Mouse (Mus musculus) midbrain, embryonic 14.5 days (tissue): ENCODE results near the gene Izumo4. TPM values are rescaled to one million over a fixed set of nuclear protein-coding genes. Genes with fewer than 3 reads are reported as not detected.

Experiments
- ATAC-seq: fragments of 200-750 bp; cut with Nextera tagmentation; 2 replicates; pipeline ENCODE4 v1.8.0; 2017; ENCODE audit warnings: moderate number of reproducible peaks, moderate library complexity; ENCODE audit not compliant: low FRiP score, low TSS enrichment
- DNase-seq: peaks from one replicate; pipeline ENCODE4 v3.0.0-alpha.2; 2015
- H3K27ac ChIP-seq: fragments of 300-500 bp; sonication (generic); replicated peaks from 2 replicates; pipeline ENCODE4 v1.5.1; 2014; ENCODE audit warnings: mild to moderate bottlenecking, low read depth, low read length, moderate library complexity
- H3K27me3 ChIP-seq: fragments of 300-500 bp; sonication (generic); 2 replicates; pipeline ENCODE4 v1.6.1; 2014; ENCODE audit warnings: low read length, control low read depth, mixed read lengths; ENCODE audit not compliant: control insufficient read depth, insufficient read depth
- H3K36me3 ChIP-seq: fragments of 300-500 bp; sonication (generic); 2 replicates; pipeline ENCODE4 v1.6.1; 2014; ENCODE audit warnings: low read length, control low read depth; ENCODE audit not compliant: control insufficient read depth, insufficient read depth
- H3K4me1 ChIP-seq: fragments of 300-500 bp; sonication (generic); 2 replicates; pipeline ENCODE4 v1.6.1; 2014; ENCODE audit warnings: mild to moderate bottlenecking, antibody characterized with exemption, low read length, control low read depth; ENCODE audit not compliant: control insufficient read depth, insufficient read depth
- H3K4me2 ChIP-seq: fragments of 300-500 bp; sonication (generic); 2 replicates; pipeline ENCODE4 v1.6.1; 2014; ENCODE audit warnings: mild to moderate bottlenecking, low read length, moderate library complexity
- H3K4me3 ChIP-seq: fragments of 300-500 bp; sonication (generic); replicated peaks from 2 replicates; pipeline ENCODE4 v1.5.1; 2014; ENCODE audit warnings: low read depth, low read length
- H3K9ac ChIP-seq: fragments of 300-500 bp; sonication (generic); replicated peaks from 2 replicates; pipeline ENCODE4 v1.6.1; 2014; ENCODE audit warnings: mild to moderate bottlenecking, low read length, moderate library complexity
- H3K9me3 ChIP-seq: fragments of 300-500 bp; sonication (generic); 2 replicates; pipeline ENCODE4 v1.6.1; 2016; ENCODE audit warnings: low read length, control low read depth, mixed read lengths; ENCODE audit not compliant: control insufficient read depth
- WGBS: fragments of 180-500 bp; shearing (Covaris S2); extraction: QIAGEN DNeasy Blood & Tissue Kit; methylation state at CpG from one replicate; pipeline ENCODE4 v1.1.7; 2014; 5-methylcytosine and 5-hydroxymethylcytosine counted together
- polyA plus RNA-seq: library from polyadenylated mRNA; unstranded; fragments of >200 nt; fragmentation: Nextera tagmentation; extraction: Ambion mirVana; gene quantifications from 2 replicates; pipeline ENCODE4 v1.2.1, GENCODE M21; 2014

Izumo4 gene
- polyA plus RNA-seq, 1 experiment from 2014 or later = 22.4 TPM

GRCm38 (mm10) chr10:80705479-80705878, 3.5 kb downstream of the Izumo4 start:
- H3K9me3 ChIP-seq = no peaks in the 10 kb centered on the region
- no peak overlapping the region for H3K27ac ChIP-seq
- WGBS = 81% methylated on average over 3 of the region's 3 CpGs
- no peak overlapping the region for H3K4me2 ChIP-seq
- no peak overlapping the region for H3K9ac ChIP-seq
- ATAC-seq = no peak
- no peaks in the 10 kb centered on the region for H3K27me3 ChIP-seq
- no peak for DNase-seq
- H3K4me1 ChIP-seq = peaks cover 24% of the 10 kb centered on the region
- no peak overlapping the region for H3K4me3 ChIP-seq
- peaks cover 54% of the 10 kb centered on the region for H3K36me3 ChIP-seq

- Histone ChIP-seq H3K9me3 (no peaks in the 10 kb centered on the region), H3K4me1 (no peaks in the 10 kb centered on the region), H3K27me3 (no peaks in the 10 kb centered on the region), H3K9ac (no peak overlapping the region), H3K36me3 (peaks cover 100% of the 10 kb centered on the region), H3K4me3 (no peak overlapping the region), H3K4me2 (no peak overlapping the region), H3K27ac (no peak overlapping the region)
- DNase-seq (no peak), ATAC-seq (no peak)
- 89% methylated on average over 3 of the region's 3 CpGs for WGBS
Observed at GRCm38 (mm10) chr10:80710834-80711233, 8.8 kb downstream of the Izumo4 start.

DNA sequence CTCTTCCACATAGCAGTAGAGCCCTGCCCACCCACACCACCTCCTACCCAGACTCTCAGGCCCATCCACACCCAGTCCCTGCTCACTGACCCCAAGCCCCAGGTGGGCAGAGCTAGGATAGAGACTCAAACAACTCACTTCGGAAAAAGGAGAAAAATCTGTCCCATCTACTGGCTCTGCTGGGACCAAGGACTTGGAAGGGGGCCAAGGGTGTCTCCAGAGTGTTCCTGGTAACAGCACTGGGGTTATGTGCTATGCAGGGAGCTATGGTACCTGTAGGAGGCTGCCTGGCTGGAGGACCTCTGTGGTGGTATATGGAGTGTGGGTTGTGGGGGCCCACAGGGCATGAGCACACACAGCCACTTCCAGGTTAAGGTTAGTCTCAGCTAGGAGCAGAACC, 15.3 kb downstream of the Izumo4 start:
- H3K4me1 ChIP-seq = no peaks in the 10 kb centered on the region
- H3K27ac ChIP-seq = no peak overlapping the region
- no peaks in the 10 kb centered on the region for H3K9me3 ChIP-seq
- H3K4me3 ChIP-seq = no peak overlapping the region
- 88% methylated on average over 1 of the region's 1 CpGs for WGBS
- ATAC-seq (no peak), DNase-seq (no peak)
- no peak overlapping the region for H3K4me2 ChIP-seq
- H3K9ac ChIP-seq = no peak overlapping the region
- no peaks in the 10 kb centered on the region for H3K27me3 ChIP-seq
- H3K36me3 ChIP-seq = peaks cover 98% of the 10 kb centered on the region

DNA sequence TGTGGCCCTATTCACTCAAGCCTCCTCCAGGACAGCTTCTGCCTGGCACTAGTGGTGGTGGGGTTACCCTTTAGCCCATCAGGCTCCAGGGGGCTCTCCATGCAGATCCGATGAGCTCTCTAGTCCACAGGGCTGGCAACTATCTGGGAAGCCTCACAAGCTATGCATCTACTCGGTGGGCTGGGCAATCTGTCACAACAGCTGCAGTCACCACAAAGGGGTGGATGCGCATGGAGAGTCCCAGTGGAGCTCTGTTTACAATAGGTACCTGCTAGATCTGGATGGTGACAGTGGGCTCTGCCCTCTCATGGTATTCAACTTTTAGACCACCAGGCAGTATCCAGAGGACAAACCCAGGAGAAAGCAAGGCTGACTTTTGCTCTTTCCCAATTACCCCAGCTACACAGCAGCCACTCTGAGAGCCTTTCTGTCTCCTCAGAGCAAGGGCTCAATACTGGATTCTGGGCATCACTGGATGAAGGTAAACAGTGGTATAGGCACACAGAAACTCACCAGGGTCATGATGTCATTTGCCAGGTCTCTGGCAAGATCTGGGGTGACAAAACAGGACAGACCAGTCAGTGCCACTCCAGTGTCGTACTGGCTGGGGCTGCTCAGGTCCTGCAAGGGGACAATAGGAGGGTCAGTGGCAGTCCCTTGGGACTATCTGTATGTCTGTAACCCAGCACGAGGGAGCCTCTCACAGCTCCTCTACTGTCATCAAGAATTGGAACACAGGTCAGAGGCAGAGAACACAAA, 25.6 kb downstream of the Izumo4 start:
- ATAC-seq = no peak
- Histone ChIP-seq H3K36me3 (peaks cover 95% of the 10 kb centered on the region), H3K4me2 (no peak overlapping the region), H3K9ac (no peak overlapping the region), H3K27ac (no peak overlapping the region), H3K27me3 (no peaks in the 10 kb centered on the region), H3K4me1 (no peaks in the 10 kb centered on the region), H3K9me3 (no peaks in the 10 kb centered on the region), H3K4me3 (no peak overlapping the region)
- 89% methylated on average over 5 of the region's 5 CpGs for WGBS
- no peak for DNase-seq

GRCm38 (mm10) chr10:80732611-80733101, 30.7 kb downstream of the Izumo4 start:
- no peaks in the 10 kb centered on the region for H3K27me3 ChIP-seq
- H3K4me1 ChIP-seq = no peaks in the 10 kb centered on the region
- H3K9me3 ChIP-seq = no peaks in the 10 kb centered on the region
- no peak overlapping the region for H3K27ac ChIP-seq
- peaks cover 67% of the 10 kb centered on the region for H3K36me3 ChIP-seq
- DNase-seq = no peak
- no peak overlapping the region for H3K4me3 ChIP-seq
- H3K4me2 ChIP-seq = no peak overlapping the region
- WGBS = 96% methylated on average over 6 of the region's 6 CpGs
- no peak overlapping the region for H3K9ac ChIP-seq
- no peak for ATAC-seq

- ATAC-seq (no peak), DNase-seq (no peak)
- Histone ChIP-seq H3K27ac (0 out of 2 replicates have a peak overlapping the region, but pooled peaks have one; percentile 20), H3K4me3 (no peak overlapping the region), H3K4me1 (peaks cover 14% of the 10 kb centered on the region), H3K36me3 (peaks cover 29% of the 10 kb centered on the region), H3K4me2 (no peak overlapping the region), H3K9me3 (no peaks in the 10 kb centered on the region), H3K9ac (no peak overlapping the region), H3K27me3 (no peaks in the 10 kb centered on the region)
- 81% methylated on average over 5 of the region's 5 CpGs for WGBS
Observed at GRCm38 (mm10) chr10:80736731-80737130, 34.7 kb downstream of the Izumo4 start.

GRCm38 (mm10) chr10:80738657-80739056, 36.7 kb downstream of the Izumo4 start:
- Histone ChIP-seq H3K27me3 (no peaks in the 10 kb centered on the region), H3K9me3 (no peaks in the 10 kb centered on the region), H3K36me3 (peaks cover 15% of the 10 kb centered on the region), H3K27ac (no peak overlapping the region), H3K4me2 (no peak overlapping the region), H3K4me1 (peaks cover 18% of the 10 kb centered on the region), H3K4me3 (no peak overlapping the region), H3K9ac (no peak overlapping the region)
- 74% methylated on average over 1 of the region's 1 CpGs for WGBS
- no peak for DNase-seq
- no peak for ATAC-seq

- H3K36me3 ChIP-seq = peaks cover 7% of the 10 kb centered on the region; the same call in 1 of the 2 replicates
- no peaks in the 10 kb centered on the region for H3K9me3 ChIP-seq
- H3K4me3 ChIP-seq = peak overlapping the region; percentile 84
- no peak for DNase-seq
- H3K27ac ChIP-seq = peak overlapping the region; percentile 87; the same call in 1 of the 2 replicates
- WGBS = 36% methylated on average over 5 of the region's 5 CpGs
- H3K4me1 ChIP-seq = peaks cover 18% of the 10 kb centered on the region
- peak overlapping the region; percentile 93 for H3K9ac ChIP-seq
- ATAC-seq = no peak
- H3K27me3 ChIP-seq = no peaks in the 10 kb centered on the region
- H3K4me2 ChIP-seq = peak overlapping the region; percentile 96
Observed at GRCm38 (mm10) chr10:80741146-80741545, 39.2 kb downstream of the Izumo4 start.

- peak overlapping the region; percentile 96 for H3K4me2 ChIP-seq
- ATAC-seq = no peak; the same call in 1 of the 2 replicates
- no peaks in the 10 kb centered on the region for H3K27me3 ChIP-seq
- H3K9ac ChIP-seq = peak overlapping the region; percentile 93
- peaks cover 18% of the 10 kb centered on the region for H3K4me1 ChIP-seq
- under 1% methylated on average over 46 of the region's 46 CpGs for WGBS
- H3K36me3 ChIP-seq = peaks cover 6% of the 10 kb centered on the region; the same call in 1 of the 2 replicates
- no peak for DNase-seq
- peak overlapping the region; percentile 87 for H3K27ac ChIP-seq
- H3K9me3 ChIP-seq = no peaks in the 10 kb centered on the region
- peak overlapping the region; percentile 84 for H3K4me3 ChIP-seq
Observed at GRCm38 (mm10) chr10:80741634-80742179, 39.7 kb downstream of the Izumo4 start.
